Mouse (Mus musculus) liver, embryonic 14.5 days (tissue): ENCODE measurements around the gene Nwd1.

Experiments used
- CTCF ChIP-seq: IDR thresholded peaks from 2 replicates; pipeline ENCODE4 v1.5.1; 2016; ENCODE audit warnings: antibody characterized with exemption, low read depth, control low read depth
- EP300 ChIP-seq: IDR thresholded peaks from 2 replicates; pipeline ENCODE4 v1.6.1; 2016; ENCODE audit warnings: antibody characterized with exemption, low read depth

- TF ChIP-seq CTCF (no peak), EP300 (no peak)
These were observed 111.1 kb downstream of the Nwd1 start for GRCm38 (mm10) chr8:72757426-72758195.
